Mouse (Mus musculus) thymus, adult 2 months (tissue): ENCODE results near the gene Atp23.

Experiments used
- CTCF ChIP-seq: fragments of 200-500 bp; IDR thresholded peaks from 2 replicates; pipeline ENCODE4 v1.5.1; 2012; ENCODE audit warnings: mild to moderate bottlenecking, control low read depth, low read length, moderate library complexity, borderline replicate concordance; ENCODE audit not compliant: control insufficient read depth, poor library complexity, insufficient read depth; ENCODE audit errors: extremely low read depth
- POLR2A ChIP-seq: fragments of 200-500 bp; IDR thresholded peaks from 2 replicates; pipeline ENCODE4 v1.6.1; 2012; ENCODE audit warnings: mild to moderate bottlenecking, low read length, control low read depth, moderate library complexity; ENCODE audit not compliant: control insufficient read depth, poor library complexity, insufficient read depth; ENCODE audit errors: extremely low read depth

DNA sequence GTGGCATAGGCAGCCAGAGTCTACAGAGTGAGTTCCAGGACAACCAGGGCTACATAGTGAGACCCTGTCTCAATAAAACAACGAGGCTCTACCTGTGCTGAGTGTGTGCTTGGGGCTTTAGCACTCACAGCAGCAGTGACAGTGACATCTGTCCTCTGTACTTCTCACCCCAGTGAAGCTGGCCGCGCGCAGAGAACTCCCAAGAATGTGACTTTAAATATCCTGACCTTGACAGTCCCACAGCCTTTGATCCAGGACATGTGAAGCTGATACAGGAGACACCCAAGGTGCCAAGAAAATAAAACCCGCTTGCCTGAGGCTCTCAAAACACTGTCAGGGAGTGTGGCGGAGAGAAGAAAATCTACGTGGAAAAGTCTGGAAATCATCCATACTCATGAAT lies 39.8 kb upstream of the Atp23 start:
- TF ChIP-seq POLR2A = no peak
- no peak for TF ChIP-seq CTCF
